Mouse (Mus musculus): ENCODE data around the gene Sirt4.
"Not testable (repeated sequence)": the region's sequence is repeated elsewhere in the genome, so short reads cannot be mapped to it uniquely, and the experiment has no call there.

Sirt4 gene

GRCm38 (mm10) chr5:115514346-115514745, 29.8 kb upstream of the Sirt4 start:
- no peak for DNase-seq

- DNase-seq: no peak
Measured at GRCm38 (mm10) chr5:115513721-115514120, 29.2 kb upstream of the Sirt4 start.

- DNase-seq: no peak
Measured at GRCm38 (mm10) chr5:115513246-115513645, 28.7 kb upstream of the Sirt4 start.

- DNase-seq: no peak
Measured at GRCm38 (mm10) chr5:115512375-115512774, 27.9 kb upstream of the Sirt4 start.

GRCm38 (mm10) chr5:115509790-115510689, 25.5 kb upstream of the Sirt4 start:
- DNase-seq: peak; percentile 58

GRCm38 (mm10) chr5:115509321-115509761, 24.8 kb upstream of the Sirt4 start:
- DNase-seq: no peak

GRCm38 (mm10) chr5:115508859-115509147, 24.3 kb upstream of the Sirt4 start:
- no peak for DNase-seq

- DNase-seq: peak; percentile 81
Measured at GRCm38 (mm10) chr5:115507981-115508858, 23.7 kb upstream of the Sirt4 start.

- peak; percentile 72 for DNase-seq
Measured at GRCm38 (mm10) chr5:115507267-115507980, 22.9 kb upstream of the Sirt4 start.

GRCm38 (mm10) chr5:115506454-115507201, 22.1 kb upstream of the Sirt4 start, which contains the start of gene Pxn:
TSS of gene Pxn (plus strand) at chr5:115506676.
- peak; percentile 91 for DNase-seq

GRCm38 (mm10) chr5:115505617-115506016, 21.1 kb upstream of the Sirt4 start:
- DNase-seq: not testable (repeated sequence)

GRCm38 (mm10) chr5:115503035-115503434, 18.5 kb upstream of the Sirt4 start:
- DNase-seq: no peak

- DNase-seq: no peak
Measured at GRCm38 (mm10) chr5:115500383-115500935, 15.9 kb upstream of the Sirt4 start.

- no peak for DNase-seq
Measured at GRCm38 (mm10) chr5:115498307-115499240, 14.0 kb upstream of the Sirt4 start.

GRCm38 (mm10) chr5:115497033-115497432, 12.5 kb upstream of the Sirt4 start:
- no peak for DNase-seq

- DNase-seq: not testable (repeated sequence)
Measured at GRCm38 (mm10) chr5:115495618-115496017, 11.1 kb upstream of the Sirt4 start.

- no peak for DNase-seq
Measured at GRCm38 (mm10) chr5:115493441-115493840, 8.9 kb upstream of the Sirt4 start.

- no peak for DNase-seq
Measured at GRCm38 (mm10) chr5:115492711-115493335, 8.3 kb upstream of the Sirt4 start.

GRCm38 (mm10) chr5:115491771-115492322, 7.3 kb upstream of the Sirt4 start:
- DNase-seq: peak; percentile 79

- DNase-seq: no peak
Measured at GRCm38 (mm10) chr5:115491076-115491475, 6.6 kb upstream of the Sirt4 start.

All from cerebellum, adult 9-11 months (tissue).